Mouse (Mus musculus) kidney, embryonic 14.5 days (tissue): ENCODE results near the gene Fip1l1. TPM values are rescaled to one million over a fixed set of nuclear protein-coding genes. Genes with fewer than 3 reads are reported as not detected.
A peak's percentile ranks its signal among the peaks of the same experiment; 100 is the strongest.

Experiments
- ATAC-seq: fragments of 200-750 bp; cut with Nextera tagmentation; 2 replicates; pipeline ENCODE4 v1.8.0; 2017; ENCODE audit warnings: moderate number of reproducible peaks, mild to moderate bottlenecking, moderate TSS enrichment, moderate library complexity; ENCODE audit not compliant: low FRiP score, low TSS enrichment
- H3K27ac ChIP-seq: fragments of 300-500 bp; sonication (generic); 2 replicates; pipeline ENCODE4 v1.5.1; 2014; ENCODE audit warnings: low read depth, mild to moderate bottlenecking, low read length, moderate library complexity, mixed read lengths
- H3K27me3 ChIP-seq: fragments of 300-500 bp; sonication (generic); 2 replicates; pipeline ENCODE4 v1.6.1; 2014; ENCODE audit warnings: mild to moderate bottlenecking, low read length; ENCODE audit not compliant: control insufficient read depth, insufficient read depth
- H3K36me3 ChIP-seq: fragments of 300-500 bp; sonication (generic); 2 replicates; pipeline ENCODE4 v1.6.1; 2014; ENCODE audit warnings: low read length, mixed read lengths; ENCODE audit not compliant: control insufficient read depth, insufficient read depth
- H3K4me1 ChIP-seq: fragments of 300-500 bp; sonication (generic); 2 replicates; pipeline ENCODE4 v1.6.1; 2014; ENCODE audit warnings: low read length, mixed read lengths; ENCODE audit not compliant: control insufficient read depth, insufficient read depth
- H3K4me2 ChIP-seq: fragments of 300-500 bp; sonication (generic); replicated peaks from 2 replicates; pipeline ENCODE4 v1.6.1; 2014; ENCODE audit warnings: low read depth, mild to moderate bottlenecking, low read length
- H3K4me3 ChIP-seq: fragments of 300-500 bp; sonication (generic); 2 replicates; pipeline ENCODE4 v1.5.1; 2014; ENCODE audit warnings: mild to moderate bottlenecking, low read length
- H3K9ac ChIP-seq: fragments of 300-500 bp; sonication (generic); 2 replicates; pipeline ENCODE4 v1.6.1; 2014; ENCODE audit warnings: low read depth, mild to moderate bottlenecking, low read length, moderate library complexity
- H3K9me3 ChIP-seq: fragments of 300-500 bp; sonication (generic); 2 replicates; pipeline ENCODE4 v1.6.1; 2016; ENCODE audit warnings: low read length; ENCODE audit not compliant: control insufficient read depth
- WGBS: fragments of 180-500 bp; shearing (Covaris S2); extraction: QIAGEN DNeasy Blood & Tissue Kit; methylation state at CpG from one replicate; pipeline ENCODE4 v1.1.7; 2014; 5-methylcytosine and 5-hydroxymethylcytosine counted together
- polyA plus RNA-seq: library from polyadenylated mRNA; unstranded; fragments of >200 nt; fragmentation: Nextera tagmentation; extraction: Ambion mirVana; gene quantifications from 2 replicates; pipeline ENCODE4 v1.2.1, GENCODE M21; 2014

Gene Fip1l1
- polyA plus RNA-seq, 1 experiment from 2014 or later, result 110 TPM

- ATAC-seq, result no peak
- Histone ChIP-seq H3K27me3 (no peaks in the 10 kb centered on the region), H3K4me3 (no peak overlapping the region), H3K4me1 (no peaks in the 10 kb centered on the region), H3K9me3 (no peaks in the 10 kb centered on the region), H3K9ac (no peak overlapping the region), H3K27ac (no peak overlapping the region), H3K36me3 (peaks cover 59% of the 10 kb centered on the region), H3K4me2 (no peak overlapping the region)
- 92% methylated on average over 8 of the region's 8 CpGs for WGBS
Measured at GRCm38 (mm10) chr5:74549566-74549965, 14.3 kb downstream of the Fip1l1 start.

GRCm38 (mm10) chr5:74561151-74561550 is 25.9 kb downstream of the Fip1l1 start:
- Histone ChIP-seq H3K4me1 (no peaks in the 10 kb centered on the region), H3K36me3 (peaks cover 72% of the 10 kb centered on the region), H3K4me2 (no peak overlapping the region), H3K9me3 (no peaks in the 10 kb centered on the region), H3K27ac (no peak overlapping the region), H3K27me3 (no peaks in the 10 kb centered on the region), H3K9ac (no peak overlapping the region), H3K4me3 (no peak overlapping the region)
- no peak for ATAC-seq
- 90% methylated on average over 1 of the region's 1 CpGs for WGBS

GRCm38 (mm10) chr5:74571767-74572166 is 36.5 kb downstream of the Fip1l1 start:
- H3K4me3 ChIP-seq, result no peak overlapping the region
- H3K9me3 ChIP-seq, result no peaks in the 10 kb centered on the region
- H3K9ac ChIP-seq, result no peak overlapping the region
- no peak for ATAC-seq
- H3K27ac ChIP-seq, result no peak overlapping the region
- no peaks in the 10 kb centered on the region for H3K4me1 ChIP-seq
- WGBS, result 93% methylated on average over 6 of the region's 6 CpGs
- H3K27me3 ChIP-seq, result no peaks in the 10 kb centered on the region
- H3K36me3 ChIP-seq, result peaks cover 48% of the 10 kb centered on the region
- H3K4me2 ChIP-seq, result no peak overlapping the region

GRCm38 (mm10) chr5:74589133-74589532 is 53.9 kb downstream of the Fip1l1 start:
- Histone ChIP-seq H3K36me3 (peaks cover 60% of the 10 kb centered on the region), H3K9ac (no peak overlapping the region), H3K27ac (no peak overlapping the region), H3K9me3 (no peaks in the 10 kb centered on the region), H3K27me3 (no peaks in the 10 kb centered on the region), H3K4me1 (no peaks in the 10 kb centered on the region), H3K4me2 (no peak overlapping the region), H3K4me3 (no peak overlapping the region)
- no peak; the same call in 1 of the 2 replicates for ATAC-seq
- 63% methylated on average over 7 of the region's 7 CpGs for WGBS

GRCm38 (mm10) chr5:74591413-74591812 is 56.2 kb downstream of the Fip1l1 start:
- H3K27me3 ChIP-seq, result no peaks in the 10 kb centered on the region
- H3K9ac ChIP-seq, result no peak overlapping the region
- no peaks in the 10 kb centered on the region for H3K4me1 ChIP-seq
- H3K9me3 ChIP-seq, result no peaks in the 10 kb centered on the region
- no peak overlapping the region for H3K27ac ChIP-seq
- H3K4me3 ChIP-seq, result no peak overlapping the region
- 94% methylated on average over 5 of the region's 5 CpGs for WGBS
- H3K4me2 ChIP-seq, result no peak overlapping the region
- no peak for ATAC-seq
- peaks cover 69% of the 10 kb centered on the region for H3K36me3 ChIP-seq

- Histone ChIP-seq H3K4me1 (no peaks in the 10 kb centered on the region), H3K36me3 (peaks cover 77% of the 10 kb centered on the region), H3K4me2 (no peak overlapping the region), H3K9ac (no peak overlapping the region), H3K27ac (no peak overlapping the region), H3K9me3 (no peaks in the 10 kb centered on the region), H3K27me3 (no peaks in the 10 kb centered on the region), H3K4me3 (no peak overlapping the region)
- WGBS, result 84% methylated on average over 8 of the region's 8 CpGs
- no peak for ATAC-seq
Measured at GRCm38 (mm10) chr5:74593147-74593546, 57.9 kb downstream of the Fip1l1 start.

GRCm38 (mm10) chr5:74600010-74600409 is 64.8 kb downstream of the Fip1l1 start:
- H3K4me2 ChIP-seq, result no peak overlapping the region
- no peak overlapping the region for H3K27ac ChIP-seq
- H3K36me3 ChIP-seq, result peaks cover 33% of the 10 kb centered on the region
- H3K4me3 ChIP-seq, result no peak overlapping the region
- WGBS, result 81% methylated on average over 5 of the region's 5 CpGs
- no peak for ATAC-seq
- H3K4me1 ChIP-seq, result no peaks in the 10 kb centered on the region; the same call in 1 of the 2 replicates
- H3K27me3 ChIP-seq, result no peaks in the 10 kb centered on the region
- no peaks in the 10 kb centered on the region for H3K9me3 ChIP-seq
- H3K9ac ChIP-seq, result no peak overlapping the region

GRCm38 (mm10) chr5:74601171-74601570 is 65.9 kb downstream of the Fip1l1 start:
- ATAC-seq, result no peak
- Histone ChIP-seq H3K27me3 (no peaks in the 10 kb centered on the region), H3K36me3 (peaks cover 24% of the 10 kb centered on the region; the same call in 1 of the 2 replicates), H3K4me1 (no peaks in the 10 kb centered on the region; the same call in 1 of the 2 replicates), H3K4me3 (no peak overlapping the region), H3K4me2 (no peak overlapping the region), H3K9me3 (no peaks in the 10 kb centered on the region), H3K9ac (no peak overlapping the region), H3K27ac (no peak overlapping the region)
- WGBS, result 80% methylated on average over 3 of the region's 3 CpGs

- peaks cover 17% of the 10 kb centered on the region; the same call in 1 of the 2 replicates for H3K36me3 ChIP-seq
- no peak overlapping the region for H3K27ac ChIP-seq
- no peaks in the 10 kb centered on the region; the same call in 1 of the 2 replicates for H3K4me1 ChIP-seq
- no peaks in the 10 kb centered on the region for H3K27me3 ChIP-seq
- no peak overlapping the region for H3K4me2 ChIP-seq
- no peak overlapping the region for H3K9ac ChIP-seq
- H3K9me3 ChIP-seq, result no peaks in the 10 kb centered on the region
- WGBS, result 57% methylated on average over 6 of the region's 6 CpGs
- no peak overlapping the region for H3K4me3 ChIP-seq
- peak; percentile 55; the same call in 1 of the 2 replicates for ATAC-seq
Measured at GRCm38 (mm10) chr5:74601965-74602364, 66.7 kb downstream of the Fip1l1 start.
